Mouse (Mus musculus) layer of hippocampus, adult 18-20 months (tissue): ENCODE results near the gene Gm26620. TPM values are rescaled to one million over a fixed set of nuclear protein-coding genes. Genes with fewer than 3 reads are reported as not detected.

Source experiments
- DNase-seq, 2 experiments: peaks; one replicate each; pipeline ENCODE4 v3.0.0; 2022; ENCODE audit warnings: low spot score in 2 of 2
- long read RNA-seq: library from polyadenylated mRNA; stranded (forward); transcript quantifications from one replicate; pipeline ENCODE4 v2.0.0, GENCODE M21; 2021
- total RNA-seq, 2 experiments: library from RNA; stranded (reverse); gene quantifications; 2 replicates each; pipeline ENCODE4 v1.2.3; 2021

Gene Gm26620
- total RNA-seq, result under 1 TPM; 0.54 to 0.71 TPM
- long read RNA-seq, partial matches to known transcripts, result 0 of 1 reads
- long read RNA-seq, other reads (novel, unspliced or antisense), result 0 of 1 reads

GRCm38 (mm10) chr1:170884978-170885561 is at the start of gene Gm26620, which contains the start of gene Dusp12:
TSS of gene Gm26620 (plus strand) at chr1:170885065.
TSS of gene Dusp12 (minus strand) at chr1:170885540.
- DNase-seq, result peak; percentile 86 to 95

DNA sequence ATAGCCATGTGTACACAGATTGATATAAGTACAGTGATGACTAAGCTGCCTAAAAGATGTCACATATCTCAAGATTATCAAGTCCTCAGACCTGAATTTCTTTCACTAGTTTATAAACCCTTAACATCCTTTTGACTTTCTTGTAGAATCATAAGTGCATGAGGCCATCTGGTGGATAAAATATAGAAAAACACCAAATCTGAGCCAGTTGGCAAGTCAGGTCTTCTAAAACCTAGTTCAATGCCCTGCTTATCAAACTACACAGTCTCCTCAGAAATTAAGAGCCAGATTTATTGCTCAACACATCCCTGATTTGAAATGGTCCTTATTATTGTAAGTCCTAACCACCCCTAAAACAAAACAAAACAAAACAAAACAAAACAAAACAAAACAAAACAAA is 45.2 kb upstream of the Gm26620 start:
- DNase-seq, result peak in 1 of 2 experiments; percentile 64

DNA sequence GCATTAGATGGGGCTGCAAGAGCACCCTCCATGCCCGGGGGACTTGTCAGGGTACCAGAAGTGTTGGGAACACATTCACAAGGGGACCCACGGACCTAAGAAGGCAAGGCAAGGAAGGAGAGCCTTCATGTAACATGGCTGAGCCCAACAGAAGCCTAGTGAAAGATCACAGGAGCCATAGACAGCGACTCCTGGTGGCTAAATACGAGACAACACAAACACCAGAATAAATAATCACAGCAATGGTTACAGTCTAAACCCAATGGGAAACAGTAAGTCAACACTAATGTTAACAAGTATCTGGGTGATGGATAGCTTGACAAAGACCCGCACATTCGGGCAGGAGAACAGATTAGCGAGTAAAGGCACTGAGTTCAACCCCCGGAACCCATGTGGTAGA is 40.5 kb upstream of the Gm26620 start:
- no peak for DNase-seq

DNA sequence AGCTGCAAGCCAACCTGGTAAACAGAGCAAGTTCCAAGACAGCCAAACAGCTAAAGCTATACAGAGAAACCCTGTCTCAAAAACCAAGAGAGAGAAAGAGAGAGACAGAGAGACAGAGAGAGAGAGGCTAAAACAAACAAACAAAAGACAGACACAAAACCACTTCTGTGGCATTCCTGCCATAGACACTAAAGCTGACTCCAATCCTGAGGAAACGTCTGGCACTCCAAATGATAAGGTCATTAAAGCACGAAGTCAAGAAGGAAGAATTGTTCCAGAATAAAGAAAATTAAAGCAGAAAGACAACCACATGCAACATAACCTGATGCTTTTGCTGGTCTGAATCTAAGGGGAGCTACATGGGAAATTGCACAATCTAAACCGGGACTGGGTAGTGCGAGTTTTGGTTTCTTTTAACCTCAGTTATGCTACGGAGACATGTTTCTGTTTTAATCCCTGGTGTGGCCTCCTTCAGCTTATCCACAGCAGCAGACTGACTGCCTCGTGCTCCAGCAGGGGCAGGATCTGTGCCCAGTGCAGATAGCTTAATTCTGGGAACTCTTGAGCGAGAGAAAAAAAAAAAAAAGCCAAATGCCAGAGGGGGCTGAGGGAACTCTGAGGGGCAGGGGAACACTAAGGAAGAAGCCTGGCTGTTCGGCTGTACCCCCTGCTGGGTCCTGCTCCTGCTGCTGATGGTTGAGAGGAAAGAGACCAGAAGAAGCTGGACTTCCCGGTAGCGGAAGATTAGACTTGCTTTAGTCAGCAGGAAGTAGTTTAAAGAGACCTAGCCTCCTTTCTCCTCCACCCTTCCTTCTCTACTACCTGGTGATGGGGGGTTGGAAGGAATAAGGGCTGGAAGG is 39.2 kb upstream of the Gm26620 start:
- no peak for DNase-seq

DNA sequence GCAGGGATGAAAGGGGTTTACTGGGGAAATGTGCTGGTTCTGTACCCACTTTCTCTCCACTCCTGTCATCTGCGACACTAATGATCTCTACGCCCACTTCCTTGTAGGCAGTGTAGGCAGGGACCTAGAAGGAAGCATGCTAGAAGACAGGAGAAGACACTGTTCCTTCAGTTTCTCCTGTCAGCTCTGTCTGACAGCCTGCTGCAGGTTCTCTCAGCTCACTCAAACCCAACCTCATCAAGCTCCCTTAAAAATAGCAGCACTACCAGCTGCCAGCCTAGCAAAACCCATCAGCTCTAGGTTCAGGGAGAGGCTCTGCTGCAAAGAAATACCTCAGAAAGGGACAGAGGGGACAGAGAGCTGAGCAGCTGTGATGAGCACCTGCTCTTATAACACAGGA is 34.9 kb upstream of the Gm26620 start:
- no peak for DNase-seq

DNA sequence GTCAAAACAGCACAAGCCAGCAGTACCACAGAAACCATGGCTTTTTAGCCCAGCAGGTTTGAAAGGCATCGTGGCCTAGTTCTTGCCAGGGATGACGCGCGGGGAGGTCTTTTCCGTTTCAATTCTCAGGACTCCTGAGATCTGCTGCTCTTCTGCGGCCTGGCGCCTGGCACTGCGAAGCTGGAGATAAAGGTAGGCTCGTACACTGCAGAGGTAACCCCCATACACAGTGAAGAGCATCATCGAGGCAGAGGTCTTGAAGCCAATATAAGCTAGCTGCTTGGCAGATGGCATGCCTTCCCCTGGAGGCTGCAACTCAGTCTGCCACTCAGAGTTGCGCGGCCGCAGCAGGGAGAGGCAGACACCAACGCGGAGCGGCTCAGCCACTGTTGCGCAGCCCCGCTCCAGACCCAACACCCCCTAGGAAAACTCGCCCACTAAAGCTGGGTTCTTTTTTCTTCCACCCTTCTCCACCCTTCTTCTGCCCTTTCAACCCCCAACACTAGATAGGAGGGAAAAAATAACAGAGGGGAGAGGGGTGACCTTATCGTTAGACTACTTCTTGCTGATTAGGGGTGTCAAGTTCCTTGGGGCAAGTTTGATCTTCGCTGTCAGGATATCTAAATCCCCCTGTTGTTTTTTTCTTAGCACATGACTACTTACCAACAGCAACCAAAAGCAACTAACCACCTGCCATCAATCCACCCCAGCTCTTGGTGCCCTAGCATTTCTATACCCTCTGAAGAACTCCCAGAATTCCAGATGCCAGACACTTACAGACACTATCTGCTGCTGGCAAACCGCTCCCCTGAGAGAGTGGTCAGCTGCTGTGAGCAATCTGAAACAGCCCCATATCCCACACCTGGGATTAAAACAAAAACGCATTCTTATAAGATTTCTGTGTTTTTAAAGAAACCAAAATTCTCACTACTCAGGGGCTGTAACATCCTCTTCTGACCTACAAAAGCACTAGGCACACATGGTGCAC is 33.9 kb upstream of the Gm26620 start:
- no peak for DNase-seq

GRCm38 (mm10) chr1:170853604-170854003 is 31.3 kb upstream of the Gm26620 start:
- no peak for DNase-seq

- DNase-seq, result peak in 1 of 2 experiments; percentile 50
Measured at GRCm38 (mm10) chr1:170855056-170855760, 29.7 kb upstream of the Gm26620 start.

DNA sequence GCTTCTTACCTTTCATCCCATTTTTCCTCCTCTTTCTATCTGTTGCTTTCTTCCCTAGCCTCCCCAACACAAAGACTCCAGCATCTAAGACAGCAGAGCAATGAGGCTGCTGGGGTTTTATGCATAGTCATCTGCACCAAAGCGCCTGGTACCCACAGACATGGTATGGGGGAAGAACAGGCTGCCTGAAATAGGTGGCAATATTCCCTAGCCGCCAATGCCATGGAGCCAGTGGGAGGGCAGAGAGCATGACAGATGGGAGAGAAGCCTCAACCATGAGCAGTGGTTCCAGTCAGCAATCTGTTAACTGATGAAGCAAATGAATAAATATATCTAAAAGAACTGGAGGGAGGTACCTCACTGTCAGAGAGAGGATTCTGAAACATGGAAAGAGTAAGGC is 27.5 kb upstream of the Gm26620 start:
- DNase-seq, result peak; percentile 78 to 87

GRCm38 (mm10) chr1:170858872-170859271 is 26.0 kb upstream of the Gm26620 start:
- DNase-seq, result no peak

GRCm38 (mm10) chr1:170861671-170862434 is 23.0 kb upstream of the Gm26620 start:
- DNase-seq, result no peak

DNA sequence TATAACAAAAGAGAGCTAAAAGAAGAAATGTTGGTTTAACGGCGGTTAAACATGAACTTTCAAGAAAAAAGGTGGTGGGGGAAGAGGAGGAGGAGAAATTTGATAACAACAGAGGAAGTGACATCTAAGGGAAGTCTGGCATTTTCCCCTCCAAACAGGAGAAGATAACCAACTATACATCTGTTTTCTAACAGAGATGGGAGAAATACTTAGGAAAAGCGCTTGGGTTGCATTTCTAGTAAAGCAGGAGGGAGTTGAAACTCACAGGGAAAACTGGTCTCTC is 22.5 kb upstream of the Gm26620 start:
- DNase-seq, result no peak

- no peak for DNase-seq
Measured at GRCm38 (mm10) chr1:170863033-170863432, 21.8 kb upstream of the Gm26620 start.

GRCm38 (mm10) chr1:170864234-170864633 is 20.6 kb upstream of the Gm26620 start:
- DNase-seq, result no peak

DNA sequence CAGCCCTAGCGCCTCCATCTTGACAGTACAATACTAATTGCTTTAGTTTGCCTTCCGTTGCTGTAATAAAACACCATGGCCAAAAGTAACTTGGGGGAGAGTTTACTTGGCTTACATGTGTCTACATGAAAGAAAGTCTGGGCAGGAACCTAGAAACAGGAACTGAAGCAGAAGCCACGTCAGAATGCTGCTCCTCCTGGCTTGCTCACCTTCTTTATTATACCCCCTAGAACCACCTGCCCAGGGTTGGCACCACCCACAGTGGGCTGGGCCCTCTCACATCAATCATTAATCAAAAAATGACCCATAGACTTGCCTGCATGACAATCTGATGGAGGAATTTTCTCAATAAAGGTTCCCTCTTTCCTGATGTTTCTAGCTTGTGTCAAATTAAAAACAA is 20.1 kb upstream of the Gm26620 start:
- DNase-seq, result no peak

DNA sequence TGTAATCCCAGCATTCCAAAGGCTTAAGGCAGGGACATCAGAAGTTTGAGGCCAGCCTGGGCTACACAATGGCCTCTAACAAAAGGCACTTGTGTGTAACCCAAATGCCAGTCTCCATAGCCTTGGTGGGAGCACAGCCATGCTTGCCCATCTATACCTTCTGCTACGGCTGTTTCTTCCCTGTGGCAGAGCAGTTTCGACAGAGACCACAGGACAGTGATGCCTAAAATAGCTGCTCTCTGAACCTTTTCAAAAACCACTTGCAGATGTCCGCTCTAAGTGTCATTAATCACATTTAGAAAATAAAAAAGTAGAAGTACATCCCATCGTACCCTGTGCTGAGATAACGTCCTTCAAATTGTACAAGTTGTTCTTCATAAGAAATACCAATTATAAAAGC is 19.5 kb upstream of the Gm26620 start:
- no peak for DNase-seq

DNA sequence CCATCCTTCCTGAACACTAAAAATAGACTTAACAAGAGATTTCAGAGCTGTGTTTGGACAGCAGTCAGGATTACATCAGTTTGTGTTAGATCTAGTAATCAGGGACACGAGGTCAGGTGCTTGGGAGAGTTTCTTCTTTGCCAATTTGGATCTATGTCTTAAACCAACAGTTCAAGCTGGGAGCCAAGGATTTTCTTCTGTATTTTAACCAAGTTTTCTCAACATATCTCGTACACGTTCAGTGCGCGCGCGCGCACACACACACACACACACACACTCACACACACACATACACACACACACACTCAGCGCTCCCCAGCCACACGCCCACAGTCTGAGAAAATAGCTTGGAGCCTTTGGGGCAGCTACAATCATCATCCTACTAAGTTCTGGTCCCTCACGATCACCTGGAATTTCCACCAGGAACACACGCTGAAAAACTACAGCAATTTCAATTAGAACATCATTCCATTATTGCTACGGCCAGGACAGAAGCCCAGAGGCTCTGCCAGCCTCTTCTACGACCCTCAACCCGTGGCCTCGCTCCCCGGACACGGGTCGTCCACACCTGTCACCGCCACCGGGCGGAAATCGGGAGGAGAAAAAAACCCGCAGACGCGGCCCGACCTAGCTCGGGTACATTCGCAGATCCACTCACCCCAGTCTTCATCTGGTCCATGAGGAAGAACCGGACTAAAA is 17.7 kb upstream of the Gm26620 start:
- no peak for DNase-seq

- DNase-seq, result peak; percentile 94 to 98
Measured at GRCm38 (mm10) chr1:170867691-170868105, 17.2 kb upstream of the Gm26620 start, which contains the start of gene Atf6. TSS of gene Atf6 (minus strand) at chr1:170867771.
